Mouse (Mus musculus) forebrain, embryonic 15.5 days (tissue): ENCODE measurements around the gene Iqsec1. TPM values are rescaled to one million over a fixed set of nuclear protein-coding genes. Genes with fewer than 3 reads are reported as not detected.

Source experiments
- ATAC-seq: fragments of 200-750 bp; cut with Nextera tagmentation; replicated peaks from 2 replicates; pipeline ENCODE4 v1.8.0; 2017; ENCODE audit warnings: mild to moderate bottlenecking, moderate TSS enrichment, moderate library complexity
- H3K27ac ChIP-seq: fragments of 300-500 bp; sonication (generic); replicated peaks from 2 replicates; pipeline ENCODE4 v1.5.1; 2015; ENCODE audit warnings: mild to moderate bottlenecking, inconsistent platforms
- H3K27me3 ChIP-seq: fragments of 300-500 bp; sonication (generic); 2 replicates; pipeline ENCODE4 v1.6.1; 2015; ENCODE audit warnings: inconsistent platforms
- H3K36me3 ChIP-seq: fragments of 300-500 bp; sonication (generic); 2 replicates; pipeline ENCODE4 v1.6.1; 2015; ENCODE audit warnings: mild to moderate bottlenecking, inconsistent platforms
- H3K4me1 ChIP-seq: fragments of 300-500 bp; sonication (generic); 2 replicates; pipeline ENCODE4 v1.6.1; 2015; ENCODE audit warnings: inconsistent platforms
- H3K4me2 ChIP-seq: fragments of 300-500 bp; sonication (generic); replicated peaks from 2 replicates; pipeline ENCODE4 v1.6.1; 2015; ENCODE audit warnings: mild to moderate bottlenecking, inconsistent platforms
- H3K4me3 ChIP-seq: fragments of 300-500 bp; sonication (generic); 2 replicates; pipeline ENCODE4 v1.5.1; 2015; ENCODE audit warnings: mild to moderate bottlenecking, inconsistent platforms
- H3K9ac ChIP-seq: fragments of 300-500 bp; sonication (generic); replicated peaks from 2 replicates; pipeline ENCODE4 v1.6.1; 2015; ENCODE audit warnings: mild to moderate bottlenecking, inconsistent platforms
- H3K9me3 ChIP-seq: fragments of 300-500 bp; sonication (generic); 2 replicates; pipeline ENCODE4 v1.6.1; 2016; ENCODE audit warnings: inconsistent platforms
- WGBS: fragments of 180-500 bp; shearing (Covaris S2); methylation state at CpG from one replicate; pipeline ENCODE4 v1.1.7; 2015; ENCODE audit warnings: mixed read lengths; 5-methylcytosine and 5-hydroxymethylcytosine counted together
- polyA plus RNA-seq: library from polyadenylated mRNA; unstranded; fragments of >200 nt; fragmentation: Nextera tagmentation; extraction: Ambion mirVana; gene quantifications from 2 replicates; pipeline ENCODE4 v1.2.1, GENCODE M21; 2015

The Iqsec1 gene
- 15.0 and 16.3 TPM in 2 replicates for polyA plus RNA-seq

GRCm38 (mm10) chr6:90988648-90989317 lies at the start of gene Iqsec1:
Gene Iqsec1, minus strand, starts transcription at chr6:90988685.
- Histone ChIP-seq H3K4me3 (peak within 1 kb of the TSS; percentile 72), H3K4me2 (peak within 1 kb of the TSS; percentile 93), H3K4me1 (peaks cover 11% of the 10 kb centered on the region), H3K27me3 (peaks cover 6% of the 10 kb centered on the region; the same call in 1 of the 2 replicates), H3K9ac (peak within 1 kb of the TSS; percentile 45), H3K27ac (peak within 1 kb of the TSS; percentile 53; the same call in 1 of the 2 replicates), H3K9me3 (peaks cover 3% of the 10 kb centered on the region; the same call in 1 of the 2 replicates), H3K36me3 (no peaks in the 10 kb centered on the region)
- 0% methylated on average over 36 of the region's 39 CpGs for WGBS
- ATAC-seq = peak; percentile 93

GRCm38 (mm10) chr6:91028256-91028655 lies 39.8 kb upstream of the Iqsec1 start:
- Histone ChIP-seq H3K4me2 (no peak overlapping the region), H3K36me3 (peaks cover 12% of the 10 kb centered on the region), H3K4me1 (no peaks in the 10 kb centered on the region), H3K9ac (no peak overlapping the region), H3K4me3 (no peak overlapping the region), H3K9me3 (no peaks in the 10 kb centered on the region), H3K27ac (no peak overlapping the region), H3K27me3 (no peaks in the 10 kb centered on the region)
- 84% methylated on average over 5 of the region's 5 CpGs for WGBS
- ATAC-seq = no peak

- no peaks in the 10 kb centered on the region for H3K4me1 ChIP-seq
- no peak for ATAC-seq
- H3K4me2 ChIP-seq = no peak overlapping the region
- WGBS = 89% methylated on average over 7 of the region's 7 CpGs
- H3K9me3 ChIP-seq = no peaks in the 10 kb centered on the region
- peaks cover 15% of the 10 kb centered on the region; the same call in 1 of the 2 replicates for H3K36me3 ChIP-seq
- no peak overlapping the region for H3K27ac ChIP-seq
- H3K4me3 ChIP-seq = no peak overlapping the region
- no peaks in the 10 kb centered on the region for H3K27me3 ChIP-seq
- H3K9ac ChIP-seq = no peak overlapping the region
Measured at GRCm38 (mm10) chr6:91020810-91021209, 32.3 kb upstream of the Iqsec1 start.

GRCm38 (mm10) chr6:91016600-91017230 lies 28.2 kb upstream of the Iqsec1 start:
- 89% methylated on average over 7 of the region's 7 CpGs for WGBS
- no peaks in the 10 kb centered on the region for H3K4me1 ChIP-seq
- H3K9ac ChIP-seq = no peak overlapping the region
- no peaks in the 10 kb centered on the region for H3K27me3 ChIP-seq
- H3K27ac ChIP-seq = no peak overlapping the region
- H3K4me3 ChIP-seq = no peak overlapping the region
- H3K4me2 ChIP-seq = no peak overlapping the region
- peaks cover 15% of the 10 kb centered on the region; the same call in 1 of the 2 replicates for H3K36me3 ChIP-seq
- ATAC-seq = no peak
- no peaks in the 10 kb centered on the region for H3K9me3 ChIP-seq

GRCm38 (mm10) chr6:91014198-91014958 lies 25.9 kb upstream of the Iqsec1 start:
- 79% methylated on average over 9 of the region's 9 CpGs for WGBS
- Histone ChIP-seq H3K9me3 (no peaks in the 10 kb centered on the region), H3K27ac (no peak overlapping the region), H3K4me2 (no peak overlapping the region), H3K4me3 (no peak overlapping the region), H3K9ac (no peak overlapping the region), H3K27me3 (no peaks in the 10 kb centered on the region), H3K36me3 (peaks cover 7% of the 10 kb centered on the region; the same call in 1 of the 2 replicates), H3K4me1 (no peaks in the 10 kb centered on the region)
- ATAC-seq = no peak

- ATAC-seq = no peak
- no peak overlapping the region for H3K4me3 ChIP-seq
Measured at GRCm38 (mm10) chr6:91012458-91012857, 24.0 kb upstream of the Iqsec1 start.

GRCm38 (mm10) chr6:91011568-91011967 lies 23.1 kb upstream of the Iqsec1 start:
- Histone ChIP-seq H3K36me3 (no peaks in the 10 kb centered on the region; the same call in 1 of the 2 replicates), H3K4me3 (no peak overlapping the region), H3K4me1 (no peaks in the 10 kb centered on the region), H3K27me3 (no peaks in the 10 kb centered on the region), H3K4me2 (no peak overlapping the region), H3K27ac (no peak overlapping the region), H3K9me3 (no peaks in the 10 kb centered on the region), H3K9ac (no peak overlapping the region)
- WGBS = 75% methylated on average over 4 of the region's 4 CpGs
- ATAC-seq = no peak

More at GRCm38 (mm10) chr6:91012458-91012857, 24.0 kb upstream of the Iqsec1 start:
- no peak overlapping the region for H3K9ac ChIP-seq
- H3K36me3 ChIP-seq = peaks cover 2% of the 10 kb centered on the region; the same call in 1 of the 2 replicates
- no peaks in the 10 kb centered on the region for H3K27me3 ChIP-seq
- no peak overlapping the region for H3K27ac ChIP-seq
- no peaks in the 10 kb centered on the region for H3K4me1 ChIP-seq
- H3K4me2 ChIP-seq = no peak overlapping the region
- WGBS = 88% methylated on average over 3 of the region's 3 CpGs
- H3K9me3 ChIP-seq = no peaks in the 10 kb centered on the region

- no peaks in the 10 kb centered on the region for H3K9me3 ChIP-seq
- no peak for ATAC-seq
- H3K27me3 ChIP-seq = no peaks in the 10 kb centered on the region
- H3K27ac ChIP-seq = no peak overlapping the region
- H3K36me3 ChIP-seq = no peaks in the 10 kb centered on the region; the same call in 1 of the 2 replicates
- WGBS = 92% methylated on average over 3 of the region's 3 CpGs
- H3K9ac ChIP-seq = no peak overlapping the region
- H3K4me2 ChIP-seq = no peak overlapping the region
- no peak overlapping the region for H3K4me3 ChIP-seq
- H3K4me1 ChIP-seq = no peaks in the 10 kb centered on the region
Measured at GRCm38 (mm10) chr6:91008284-91008830, 19.9 kb upstream of the Iqsec1 start.

- WGBS = 70% methylated on average over 2 of the region's 2 CpGs
- no peaks in the 10 kb centered on the region for H3K9me3 ChIP-seq
- H3K36me3 ChIP-seq = no peaks in the 10 kb centered on the region
Measured at GRCm38 (mm10) chr6:91007207-91007606, 18.7 kb upstream of the Iqsec1 start.

GRCm38 (mm10) chr6:91004157-91004556 lies 15.7 kb upstream of the Iqsec1 start:
- Histone ChIP-seq H3K27me3 (no peaks in the 10 kb centered on the region), H3K4me1 (peaks cover 7% of the 10 kb centered on the region), H3K4me2 (no peak overlapping the region), H3K9ac (no peak overlapping the region), H3K27ac (no peak overlapping the region), H3K36me3 (no peaks in the 10 kb centered on the region), H3K9me3 (no peaks in the 10 kb centered on the region), H3K4me3 (no peak overlapping the region)
- ATAC-seq = no peak
- WGBS = 94% methylated on average over 2 of the region's 2 CpGs

More at GRCm38 (mm10) chr6:91007207-91007606, 18.7 kb upstream of the Iqsec1 start:
- Histone ChIP-seq H3K9ac (no peak overlapping the region), H3K4me3 (no peak overlapping the region), H3K27me3 (no peaks in the 10 kb centered on the region), H3K4me2 (no peak overlapping the region), H3K27ac (no peak overlapping the region), H3K4me1 (no peaks in the 10 kb centered on the region)
- ATAC-seq = no peak

- H3K4me3 ChIP-seq = no peak overlapping the region
- 20% methylated on average over 3 of the region's 3 CpGs for WGBS
- H3K9me3 ChIP-seq = no peaks in the 10 kb centered on the region
- no peaks in the 10 kb centered on the region for H3K27me3 ChIP-seq
- no peak overlapping the region for H3K4me2 ChIP-seq
- H3K4me1 ChIP-seq = peaks cover 7% of the 10 kb centered on the region
- H3K36me3 ChIP-seq = no peaks in the 10 kb centered on the region
- H3K9ac ChIP-seq = no peak overlapping the region
- H3K27ac ChIP-seq = no peak overlapping the region
- ATAC-seq = no peak
Measured at GRCm38 (mm10) chr6:91003310-91003995, 15.0 kb upstream of the Iqsec1 start.
